In the genomic region with DNA sequence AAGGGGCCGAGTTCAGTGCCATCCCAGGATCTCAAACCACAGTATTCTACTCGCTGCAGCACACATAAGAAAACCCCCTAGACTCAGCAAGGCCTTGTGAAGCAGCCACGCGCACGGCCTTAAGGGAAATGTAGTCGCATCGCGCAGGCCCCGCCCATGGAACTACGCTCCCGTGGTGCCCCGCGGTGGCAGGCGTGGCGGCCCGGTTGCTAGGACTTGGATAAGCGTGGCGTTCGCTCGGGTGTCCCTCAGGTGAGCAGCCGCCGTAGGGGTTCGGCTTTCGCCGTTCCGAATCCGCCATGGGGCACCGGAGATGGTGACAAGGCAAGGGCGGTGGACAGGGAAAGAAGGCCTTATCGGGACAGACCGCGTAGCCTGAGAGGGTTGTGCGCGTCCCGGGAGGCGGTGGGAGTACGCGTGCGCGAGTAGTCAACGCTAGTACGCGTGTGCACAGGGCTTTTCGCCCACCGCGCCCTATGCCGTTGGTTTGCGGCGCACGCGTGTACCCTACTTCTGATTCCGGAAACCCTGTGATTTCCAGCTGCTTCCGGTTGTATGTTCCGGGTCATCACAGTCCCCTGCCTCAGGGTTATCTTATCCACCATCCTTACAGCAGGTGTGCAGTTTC, we compare ENCODE assay signal across 1 mouse cellular context.
TF ChIP-seq lines count a peak whose summit lies in the region.

Gene Scamp4 (plus strand): TSS at position 175 of the 628 bp plus-strand sequence.
Gene Adat3 (plus strand): TSS at position 183 of the 628 bp plus-strand sequence.

TF ChIP-seq in CH12.LX, 34 proteins besides CTCF, POLR2A, EP300 and RAD21 (continued from another document):
- TF ChIP-seq TCF12 (IDR thresholded peaks at IDR 0.05; ENCODE audit: low read depth, low read length) (peak; percentile 81), JUND (conservative IDR thresholded peaks at IDR 0.05; ENCODE audit: low read depth, low read length) (no peak), ZNF384 (IDR thresholded peaks at IDR 0.05; ENCODE audit: low read depth, low read length) (no peak), MAFK (IDR thresholded peaks at IDR 0.05; ENCODE audit: insufficient replicate concordance, low read length) (0 out of 2 replicates have a peak, but pooled peaks have one; percentile 27), PAX5 (IDR thresholded peaks at IDR 0.05; ENCODE audit: low read length) (no peak), SIN3A (IDR thresholded peaks at IDR 0.05; ENCODE audit: low read length) (peak; percentile 98), TBP (conservative IDR thresholded peaks at IDR 0.05; ENCODE audit: low read depth, low read length) (peak; percentile 72; the same call in 1 of the 2 replicates), NELFE (IDR thresholded peaks at IDR 0.05; ENCODE audit: low read depth, low read length) (peak; percentile 80), IRF4 (IDR thresholded peaks at IDR 0.05; ENCODE audit: low read depth, low read length) (peak; percentile 40; the same call in 1 of the 2 replicates), HCFC1 (IDR thresholded peaks at IDR 0.05; ENCODE audit: low read depth, low read length) (peak; percentile 89), RCOR1 (conservative IDR thresholded peaks at IDR 0.05; ENCODE audit: low read depth, low read length) (no peak), ETS1 (conservative IDR thresholded peaks at IDR 0.05; ENCODE audit: low read depth, low read length) (peak; percentile 83), USF1 (IDR thresholded peaks at IDR 0.05; ENCODE audit: low read depth, low read length) (no peak), ZMIZ1 (IDR thresholded peaks at IDR 0.05; ENCODE audit: low read depth, low read length) (peak; percentile 86), CHD1 (IDR thresholded peaks at IDR 0.05; ENCODE audit: low read depth, low read length) (no peak), MAZ (IDR thresholded peaks at IDR 0.05; ENCODE audit: low read depth, low read length) (0 out of 2 replicates have a peak, but pooled peaks have one; percentile 37), MEF2A (IDR thresholded peaks at IDR 0.05; ENCODE audit: borderline replicate concordance, low read depth, low read length) (peak; percentile 33), GABPA (IDR thresholded peaks at IDR 0.05; ENCODE audit: insufficient replicate concordance, low read depth, low read length) (peak; percentile 19; the same call in 1 of the 2 replicates), ELF1 (IDR thresholded peaks at IDR 0.05; ENCODE audit: low read depth, low read length) (peak; percentile 92), ZC3H11A (IDR thresholded peaks at IDR 0.05; ENCODE audit: low read depth, low read length) (no peak)
